Mouse (Mus musculus): Measurements from ENCODE around the gene 1810009A15Rik.

DNA sequence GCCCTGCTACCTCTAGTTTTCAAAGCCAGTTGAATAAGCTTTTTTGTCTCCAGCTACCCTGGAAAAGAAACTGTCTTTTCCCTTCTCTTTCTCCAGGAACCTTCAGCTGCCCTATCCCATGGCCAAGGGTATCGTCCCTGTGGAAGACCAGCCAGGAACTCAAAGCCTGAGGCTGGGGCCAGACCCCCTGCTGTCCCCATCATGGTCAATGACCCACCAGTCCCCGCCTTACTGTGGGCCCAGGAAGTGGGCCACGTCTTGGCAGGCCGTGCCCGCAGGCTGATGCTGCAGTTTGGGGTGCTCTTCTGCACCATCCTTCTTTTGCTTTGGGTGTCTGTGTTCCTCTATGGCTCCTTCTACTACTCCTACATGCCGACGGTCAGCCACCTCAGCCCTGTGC lies 47.6 kb upstream of the 1810009A15Rik start:
- TF ChIP-seq GATA1 (IDR thresholded peaks at IDR 0.05; ENCODE audit: low read depth, low read length) (no peak), BHLHE40 (IDR thresholded peaks at IDR 0.05; ENCODE audit: borderline replicate concordance, low read depth, low read length) (no peak), CTCF (IDR thresholded peaks at IDR 0.05 in 2 of 3, conservative IDR thresholded peaks at IDR 0.05 in 1 of 3; ENCODE audit: control insufficient read depth in 1 of 3, insufficient read depth in 1 of 3, low read depth in 2 of 3, low read length in 3 of 3, poor library complexity in 1 of 3, severe bottlenecking in 1 of 3) (no peak), MYB (IDR thresholded peaks at IDR 0.05; ENCODE audit: low read depth, low read length) (no peak), POLR2A (IDR thresholded peaks at IDR 0.05; ENCODE audit: control insufficient read depth in 1 of 2, insufficient read depth in 1 of 2, low read depth in 1 of 2, low read length in 2 of 2, poor library complexity in 1 of 2) (no peak)
